Mouse (Mus musculus) activated CD4-positive, CD25-positive, alpha-beta regulatory T cell (primary cell): ENCODE data around the gene Rnf146. TPM values are rescaled to one million over a fixed set of nuclear protein-coding genes. Genes with fewer than 3 reads are reported as not detected.

Experiments
- polyA plus RNA-seq, 2 experiments: library from polyadenylated mRNA; unstranded; fragments of 100-300 nt; shearing (Covaris generic); gene quantifications; one replicate each; pipeline ENCODE4 v1.2.1; 2017

The Rnf146 gene
- 10 to 100 TPM; 69.5 to 72.5 TPM for polyA plus RNA-seq

GRCm38 (mm10) chr10:29362197-29362900 is at the start of gene Rnf146:
TSS of gene Rnf146 (minus strand) at chr10:29362442.

GRCm38 (mm10) chr10:29313064-29313638 is 49.1 kb downstream of the Rnf146 start, which contains the start of gene Echdc1:
TSS of gene Echdc1 (plus strand) at chr10:29313166.

Other genes with a start within 250 kb of the Rnf146 start
- not detected for gene Soga3, start 218.6 kb downstream of the Rnf146 start, polyA plus RNA-seq
- gene Gm49353, start 163.5 kb downstream of the Rnf146 start, polyA plus RNA-seq = not detected
- gene 9330159F19Rik, start 150.8 kb downstream of the Rnf146 start, polyA plus RNA-seq = under 1 TPM in 1 of 2 experiments, not detected in 1; 0.15 TPM
- 10 to 100 TPM; 12.9 to 17.2 TPM for gene Echdc1, start 49.3 kb downstream of the Rnf146 start, polyA plus RNA-seq
- under 1 TPM in 1 of 2 experiments, not detected in 1; 0.07 TPM for gene Rspo3, start 173.4 kb upstream of the Rnf146 start, polyA plus RNA-seq